Mouse (Mus musculus) embryonic facial prominence, embryonic 11.5 days (tissue): ENCODE measurements at regions not wholly inside any gene's neighbourhood (a gene's known extent, or its start where the extent isn't known, plus 50 kb on each side); places are given as distances from the start of the nearest gene placed in this dataset.

ENCODE experiments used
- ATAC-seq: fragments of 200-750 bp; cut with Nextera tagmentation; replicated peaks from 2 replicates; pipeline ENCODE4 v1.8.0; 2017; ENCODE audit warnings: low read depth; ENCODE audit not compliant: insufficient number of reproducible peaks, low FRiP score, low TSS enrichment
- DNase-seq: peaks from one replicate; pipeline ENCODE4 v3.0.0-alpha.2; 2015; ENCODE audit warnings: low spot score
- H3K27ac ChIP-seq: fragments of 300-500 bp; sonication (generic); replicated peaks from 2 replicates; pipeline ENCODE4 v1.5.1; 2014; ENCODE audit warnings: mild to moderate bottlenecking, low read depth, low read length, control low read depth
- H3K27me3 ChIP-seq: fragments of 300-500 bp; sonication (generic); 2 replicates; pipeline ENCODE4 v1.6.1; 2014; ENCODE audit warnings: mild to moderate bottlenecking, low read length, moderate library complexity, mixed read lengths; ENCODE audit not compliant: control insufficient read depth, insufficient read depth
- H3K36me3 ChIP-seq: fragments of 300-500 bp; sonication (generic); replicated peaks from 2 replicates; pipeline ENCODE4 v1.6.1; 2014; ENCODE audit warnings: low read depth, mild to moderate bottlenecking, low read length, moderate library complexity, mixed read lengths; ENCODE audit not compliant: control insufficient read depth, insufficient read depth
- H3K4me1 ChIP-seq: fragments of 300-500 bp; sonication (generic); 2 replicates; pipeline ENCODE4 v1.6.1; 2014; ENCODE audit warnings: low read length, mixed read lengths; ENCODE audit not compliant: control insufficient read depth, insufficient read depth
- H3K4me2 ChIP-seq: fragments of 300-500 bp; sonication (generic); 2 replicates; pipeline ENCODE4 v1.6.1; 2014; ENCODE audit warnings: low read depth, mild to moderate bottlenecking, control low read depth, low read length, moderate library complexity
- H3K4me3 ChIP-seq: fragments of 300-500 bp; sonication (generic); 2 replicates; pipeline ENCODE4 v1.5.1; 2014; ENCODE audit warnings: low read depth, low read length, control low read depth
- H3K9ac ChIP-seq: fragments of 300-500 bp; sonication (generic); replicated peaks from 2 replicates; pipeline ENCODE4 v1.6.1; 2014; ENCODE audit warnings: mild to moderate bottlenecking, control low read depth, low read length
- H3K9me3 ChIP-seq: fragments of 300-500 bp; sonication (generic); replicated peaks from 2 replicates; pipeline ENCODE4 v1.6.1; 2016; ENCODE audit warnings: mild to moderate bottlenecking, low read length, inconsistent platforms, mixed read lengths; ENCODE audit not compliant: control insufficient read depth
- WGBS: fragments of 180-500 bp; shearing (Covaris S2); extraction: QIAGEN DNeasy Blood & Tissue Kit; methylation state at CpG from one replicate; pipeline ENCODE4 v1.1.7; 2014; 5-methylcytosine and 5-hydroxymethylcytosine counted together

GRCm38 (mm10) chr4:120339371-120339770, 52.2 kb upstream of the Foxo6 start:
- Histone ChIP-seq H3K4me3 (no peak overlapping the region), H3K4me2 (no peak overlapping the region), H3K36me3 (no peaks in the 10 kb centered on the region), H3K27me3 (no peaks in the 10 kb centered on the region), H3K9ac (no peak overlapping the region), H3K4me1 (no peaks in the 10 kb centered on the region), H3K9me3 (no peaks in the 10 kb centered on the region), H3K27ac (no peak overlapping the region)
- no peak for ATAC-seq
- WGBS, result 10% methylated on average over 4 of the region's 4 CpGs
- peak; percentile 12 for DNase-seq

- Histone ChIP-seq H3K4me3 (no peak overlapping the region), H3K4me2 (no peak overlapping the region), H3K27me3 (no peaks in the 10 kb centered on the region), H3K27ac (no peak overlapping the region), H3K9ac (no peak overlapping the region), H3K9me3 (no peaks in the 10 kb centered on the region), H3K36me3 (no peaks in the 10 kb centered on the region), H3K4me1 (no peaks in the 10 kb centered on the region)
- WGBS, result 82% methylated on average over 4 of the region's 4 CpGs
- DNase-seq (no peak), ATAC-seq (no peak)
Measured at GRCm38 (mm10) chr4:120340686-120341085, 53.5 kb upstream of the Foxo6 start.

- Histone ChIP-seq H3K36me3 (no peaks in the 10 kb centered on the region), H3K4me3 (no peak overlapping the region), H3K27ac (no peak overlapping the region), H3K4me1 (no peaks in the 10 kb centered on the region), H3K27me3 (no peaks in the 10 kb centered on the region), H3K9ac (no peak overlapping the region), H3K9me3 (no peaks in the 10 kb centered on the region), H3K4me2 (no peak overlapping the region)
- DNase-seq, result no peak
- ATAC-seq, result no peak
- WGBS, result 67% methylated on average over 3 of the region's 3 CpGs
Measured at GRCm38 (mm10) chr4:120341933-120342332, 54.8 kb upstream of the Foxo6 start.

GRCm38 (mm10) chr4:120342658-120343057, 55.5 kb upstream of the Foxo6 start:
- H3K4me1 ChIP-seq, result no peaks in the 10 kb centered on the region
- H3K9ac ChIP-seq, result no peak overlapping the region
- H3K4me3 ChIP-seq, result no peak overlapping the region
- no peaks in the 10 kb centered on the region for H3K36me3 ChIP-seq
- DNase-seq, result no peak
- no peaks in the 10 kb centered on the region for H3K27me3 ChIP-seq
- 67% methylated on average over 1 of the region's 1 CpGs for WGBS
- no peak overlapping the region for H3K4me2 ChIP-seq
- no peak for ATAC-seq
- no peaks in the 10 kb centered on the region for H3K9me3 ChIP-seq
- H3K27ac ChIP-seq, result no peak overlapping the region

- H3K27me3 ChIP-seq, result no peaks in the 10 kb centered on the region
- no peaks in the 10 kb centered on the region for H3K36me3 ChIP-seq
- no peak overlapping the region for H3K4me2 ChIP-seq
- no peaks in the 10 kb centered on the region for H3K9me3 ChIP-seq
- H3K9ac ChIP-seq, result no peak overlapping the region
- WGBS, result 84% methylated on average over 7 of the region's 7 CpGs
- H3K4me3 ChIP-seq, result no peak overlapping the region
- H3K27ac ChIP-seq, result no peak overlapping the region
- ATAC-seq (no peak), DNase-seq (no peak)
- no peaks in the 10 kb centered on the region for H3K4me1 ChIP-seq
Measured at GRCm38 (mm10) chr4:120345676-120346465, 58.7 kb upstream of the Foxo6 start.

GRCm38 (mm10) chr4:120349841-120350240, 55.2 kb upstream of the Scmh1 start:
- no peak overlapping the region for H3K4me2 ChIP-seq
- DNase-seq, result no peak
- no peaks in the 10 kb centered on the region for H3K27me3 ChIP-seq
- ATAC-seq, result no peak
- no peak overlapping the region for H3K9ac ChIP-seq
- H3K36me3 ChIP-seq, result no peaks in the 10 kb centered on the region
- no peak overlapping the region for H3K27ac ChIP-seq
- no peaks in the 10 kb centered on the region for H3K4me1 ChIP-seq
- H3K4me3 ChIP-seq, result no peak overlapping the region
- 89% methylated on average over 4 of the region's 4 CpGs for WGBS
- no peaks in the 10 kb centered on the region for H3K9me3 ChIP-seq

- no peak overlapping the region for H3K4me3 ChIP-seq
- H3K4me2 ChIP-seq, result no peak overlapping the region
- no peaks in the 10 kb centered on the region for H3K27me3 ChIP-seq
- DNase-seq, result no peak
- no peak overlapping the region for H3K27ac ChIP-seq
- 84% methylated on average over 6 of the region's 6 CpGs for WGBS
- ATAC-seq, result no peak
- H3K9ac ChIP-seq, result no peak overlapping the region
- no peaks in the 10 kb centered on the region for H3K4me1 ChIP-seq
- H3K9me3 ChIP-seq, result no peaks in the 10 kb centered on the region
- no peaks in the 10 kb centered on the region for H3K36me3 ChIP-seq
Measured at GRCm38 (mm10) chr4:120353784-120354183, 51.3 kb upstream of the Scmh1 start.
